Mouse (Mus musculus) right cerebral cortex, postnatal 10 days (tissue): ENCODE data around the gene Zfp277.

Source experiments
- DNase-seq, 2 experiments: peaks; one replicate each; pipeline ENCODE4 v3.0.0; 2021; ENCODE audit warnings: low spot score in 2 of 2

Zfp277 gene

DNA sequence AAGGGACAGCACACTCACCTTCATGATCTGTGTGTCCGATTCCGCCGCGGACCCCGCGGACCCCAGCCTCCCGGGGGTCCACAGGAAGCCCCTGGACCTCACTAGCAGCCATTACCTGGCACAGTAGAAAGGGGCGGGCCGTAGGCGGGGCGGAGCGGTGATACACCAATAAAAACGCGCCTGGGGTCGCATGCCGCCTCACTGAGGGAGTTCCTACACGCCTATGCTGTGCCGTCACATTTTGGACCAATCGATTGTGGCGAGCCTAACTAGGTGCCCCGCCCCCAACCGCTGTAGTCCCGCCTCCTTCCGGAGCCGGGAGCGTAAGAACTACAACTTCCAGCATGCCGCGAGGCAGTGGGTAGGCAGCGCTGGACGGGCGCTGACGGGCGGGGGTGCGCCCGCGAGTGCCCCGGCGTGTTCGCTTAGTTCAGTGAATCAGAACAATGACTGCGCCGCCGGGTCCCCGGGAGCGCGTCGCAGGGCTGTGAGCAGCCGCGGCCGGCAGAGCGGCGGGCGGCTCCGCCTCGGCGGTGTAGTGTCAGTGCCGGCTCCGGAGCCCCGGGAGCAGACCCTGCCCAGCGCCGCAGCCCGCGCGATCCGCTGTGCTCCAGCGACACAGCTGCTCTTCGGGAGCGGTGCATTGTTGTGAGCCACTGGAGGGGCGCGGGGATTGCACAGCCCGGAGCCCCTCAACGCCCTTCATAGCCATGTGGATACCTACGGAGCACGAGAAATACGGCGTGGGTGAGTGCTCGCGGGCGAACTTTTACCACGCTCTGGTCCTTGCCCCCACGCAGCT is at the start of gene Zfp277, which contains the start of gene Dock4:
TSS of gene Zfp277 (minus strand) at position 255 of the 802 bp plus-strand sequence.
TSS of gene Dock4 (plus strand) at position 305 of the 802 bp plus-strand sequence.
- peak; percentile 100 for DNase-seq

DNA sequence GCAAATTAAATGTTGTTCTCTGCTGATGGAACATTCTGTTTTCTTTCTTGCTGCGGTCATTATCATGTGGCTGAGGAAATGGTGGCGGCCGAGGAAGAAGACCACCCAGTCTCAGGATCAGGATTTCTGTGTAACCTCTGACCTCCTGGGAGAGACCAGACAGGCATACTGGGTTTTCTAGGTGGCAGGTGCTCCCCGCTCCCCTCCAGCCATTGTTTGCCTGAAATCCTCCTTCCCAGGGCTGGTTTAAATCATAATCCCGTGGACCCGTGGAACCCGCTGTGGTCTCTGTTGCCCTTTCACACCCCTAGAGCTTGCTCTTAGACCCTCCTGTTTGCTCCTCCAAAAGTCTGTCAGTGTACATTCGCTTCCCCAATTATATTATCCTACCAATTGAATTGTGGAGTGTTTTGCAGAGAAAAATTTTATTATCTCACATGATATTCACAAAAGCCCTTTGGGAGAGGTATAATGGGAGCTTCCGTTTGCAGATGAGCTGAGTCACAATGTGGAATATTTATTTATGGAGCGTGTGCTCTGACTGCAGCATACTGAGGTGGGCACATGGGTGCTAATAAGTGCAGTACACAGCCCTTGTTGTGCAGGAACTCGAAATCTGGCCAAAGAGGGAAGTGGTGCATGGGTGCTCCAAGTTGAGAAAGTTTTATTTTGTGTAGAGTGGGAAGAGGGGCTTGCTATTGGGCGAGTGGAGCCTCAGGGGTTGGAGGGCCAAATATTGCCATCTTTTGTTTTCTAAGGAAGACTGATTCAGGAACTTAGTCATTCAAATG is 40.5 kb upstream of the Zfp277 start:
- DNase-seq: no peak

DNA sequence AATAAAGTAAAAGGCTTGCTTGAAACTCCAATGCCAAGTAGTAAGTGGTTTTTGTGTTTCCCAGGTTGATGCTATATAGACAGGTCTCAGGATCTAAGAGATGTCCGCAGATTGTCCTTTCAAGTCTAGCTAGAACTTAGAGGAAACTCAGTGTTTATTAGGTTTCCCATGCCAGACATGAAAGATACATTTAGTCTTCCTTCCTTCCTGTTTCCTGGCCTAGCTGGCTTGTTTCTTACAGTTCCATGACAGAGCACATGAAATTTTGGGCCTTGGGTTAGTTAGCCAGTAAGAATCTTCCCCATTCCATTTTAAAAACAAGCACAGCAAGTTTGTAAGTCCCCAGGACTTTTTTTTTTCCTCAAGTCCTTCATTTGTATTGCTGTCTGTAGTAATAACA is 39.5 kb upstream of the Zfp277 start:
- no peak for DNase-seq

DNA sequence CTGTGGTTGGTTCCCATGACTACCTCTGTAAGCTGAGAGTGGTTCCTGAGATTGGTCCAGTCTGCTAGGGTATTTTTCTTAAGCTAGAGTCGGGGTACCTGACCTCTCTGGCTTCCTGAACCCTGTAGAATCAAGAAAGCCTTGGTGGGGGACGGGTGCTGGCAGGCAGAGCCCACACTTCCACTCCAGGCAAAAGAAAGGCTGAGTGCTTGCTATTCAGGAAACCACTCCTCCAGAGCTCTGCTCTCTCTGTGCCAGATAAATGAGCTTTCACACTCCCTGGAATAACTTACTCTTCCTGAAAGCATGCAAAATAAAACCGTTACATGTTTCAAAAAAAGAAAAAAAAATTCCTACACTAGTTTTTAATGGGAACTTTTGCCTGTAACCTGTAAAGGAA is 38.5 kb upstream of the Zfp277 start:
- DNase-seq: peak; percentile 51 to 59

DNA sequence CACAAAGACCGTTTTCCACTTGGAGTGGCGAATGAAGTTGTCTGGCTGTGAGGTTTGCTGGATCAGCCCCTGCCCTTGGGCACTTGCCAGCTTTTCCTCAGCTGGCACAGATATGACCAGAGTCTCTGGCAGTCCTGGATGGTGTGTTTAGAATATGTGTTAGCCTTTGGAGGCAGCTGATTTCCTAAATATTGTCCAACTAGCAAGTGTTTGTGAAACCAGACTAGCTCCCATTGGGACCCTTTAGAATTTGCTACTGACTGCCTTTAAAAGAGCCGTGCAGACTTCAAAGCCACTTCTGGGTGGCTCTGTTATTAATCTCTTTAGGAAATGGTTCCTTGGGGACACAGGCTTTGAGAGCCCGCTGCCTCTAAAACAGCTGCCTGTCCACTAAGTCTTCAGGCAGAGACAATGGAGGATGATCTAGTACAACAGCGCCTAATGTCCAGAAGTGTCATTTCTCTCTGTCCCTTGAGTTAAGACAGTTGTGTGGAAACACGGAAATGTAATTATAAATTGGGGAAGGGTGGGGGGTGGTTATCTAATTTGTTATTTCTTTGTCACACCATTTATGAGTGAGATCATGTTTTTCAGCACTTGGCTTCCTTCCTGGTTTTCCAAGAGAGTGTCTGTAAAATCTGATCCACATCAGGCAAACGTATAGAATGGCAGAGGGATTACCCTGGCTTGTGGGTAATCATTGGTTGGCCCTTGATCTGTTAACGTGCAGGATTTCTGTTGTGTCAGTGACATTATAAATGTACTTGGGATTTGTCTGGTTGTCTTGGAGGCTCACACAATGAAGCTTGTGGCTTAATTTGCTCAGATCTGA is 32.1 kb upstream of the Zfp277 start:
- peak in 1 of 2 experiments; percentile 64 for DNase-seq

DNA sequence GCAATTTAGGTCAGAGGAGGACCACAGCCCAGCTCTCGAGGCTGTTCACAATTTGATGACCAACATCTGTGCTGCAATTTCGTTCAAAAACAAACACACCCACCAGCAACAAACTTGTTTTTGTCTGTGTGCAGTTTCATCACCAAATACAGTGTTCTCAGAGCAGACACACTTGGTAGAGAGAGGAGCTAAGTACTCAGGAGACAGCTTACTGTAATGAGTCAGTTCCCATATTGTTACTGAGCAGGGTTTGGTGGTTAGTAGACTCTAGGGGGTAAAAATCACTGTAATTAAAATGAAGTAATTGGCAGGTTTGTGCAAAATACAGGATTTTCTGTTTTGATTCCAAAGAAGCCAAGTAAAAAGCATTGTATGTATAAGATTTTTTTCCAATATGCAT is 28.0 kb upstream of the Zfp277 start:
- no peak for DNase-seq

DNA sequence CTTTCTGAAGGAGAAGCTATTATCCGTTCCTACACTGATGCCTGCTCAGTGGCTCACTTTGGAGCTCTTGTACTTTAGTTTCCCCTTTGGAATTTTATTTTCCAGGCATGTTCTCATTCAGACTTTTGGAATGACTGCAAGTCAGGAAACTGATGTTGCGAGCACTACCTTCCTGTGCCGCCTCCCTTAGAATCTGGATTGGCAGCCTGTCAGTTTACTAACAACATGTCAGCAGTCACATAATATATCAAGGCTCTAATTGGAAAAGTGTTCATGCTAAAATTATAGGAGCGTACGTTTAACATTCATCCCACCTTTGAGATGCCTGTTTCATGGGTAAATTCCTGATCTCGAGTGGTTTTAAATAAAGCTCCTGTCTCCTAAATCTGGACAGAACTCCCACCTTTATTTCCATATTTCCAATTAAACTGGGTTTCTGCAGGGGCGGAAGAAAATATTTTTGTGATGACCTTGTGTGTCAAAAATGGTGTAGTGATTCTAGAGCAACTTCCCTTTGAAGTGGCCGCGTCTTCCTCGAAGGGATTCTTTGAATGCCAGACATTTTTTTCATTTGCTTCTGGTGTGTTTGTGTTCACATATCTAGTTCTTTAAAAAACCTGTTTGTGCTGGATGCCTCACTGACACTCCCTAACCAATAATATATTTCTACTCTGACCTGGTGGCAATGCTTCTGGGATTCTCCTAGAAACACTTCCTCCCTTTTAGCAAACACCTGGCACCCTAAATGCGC is 26.1 kb upstream of the Zfp277 start:
- DNase-seq: no peak

DNA sequence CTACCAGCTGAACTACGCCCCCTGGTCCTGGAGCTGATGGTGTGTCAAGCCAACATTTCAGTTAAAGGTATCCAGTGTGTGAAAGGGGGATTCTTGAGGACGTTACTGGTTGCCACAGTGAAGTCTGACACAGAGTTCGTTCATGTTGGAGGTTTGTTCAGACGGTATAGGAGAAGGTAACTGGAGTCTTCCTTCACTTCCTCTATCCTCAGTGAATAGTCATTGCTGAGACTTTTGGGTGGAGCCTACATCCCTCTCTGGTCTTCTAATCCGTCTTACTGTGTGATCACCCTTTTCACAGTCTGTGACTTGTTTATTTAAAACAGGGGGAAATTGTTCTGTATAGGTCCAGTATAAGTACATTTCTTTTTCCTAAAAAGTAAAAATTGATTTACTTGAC is 23.3 kb upstream of the Zfp277 start:
- no peak for DNase-seq

DNA sequence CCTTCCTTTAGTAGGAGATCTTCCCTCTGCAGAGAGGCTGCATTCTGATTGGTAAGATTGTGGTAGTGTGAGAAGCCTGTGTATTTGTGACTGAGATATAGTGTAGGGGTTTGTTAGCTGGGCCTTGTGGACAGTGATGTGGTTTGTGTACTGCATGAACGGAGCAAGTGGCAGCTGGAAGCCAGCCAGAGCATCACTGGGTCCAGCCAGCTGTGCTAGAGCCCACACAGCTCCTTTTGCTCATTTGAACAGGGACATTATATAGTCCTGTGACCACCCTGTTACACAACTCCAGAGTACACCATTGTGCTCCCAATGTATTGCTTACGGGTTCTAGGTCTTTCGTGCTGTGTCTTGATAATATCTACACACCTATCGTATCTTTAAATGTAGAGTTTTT is 22.5 kb upstream of the Zfp277 start:
- DNase-seq: peak; percentile 76 to 78

DNA sequence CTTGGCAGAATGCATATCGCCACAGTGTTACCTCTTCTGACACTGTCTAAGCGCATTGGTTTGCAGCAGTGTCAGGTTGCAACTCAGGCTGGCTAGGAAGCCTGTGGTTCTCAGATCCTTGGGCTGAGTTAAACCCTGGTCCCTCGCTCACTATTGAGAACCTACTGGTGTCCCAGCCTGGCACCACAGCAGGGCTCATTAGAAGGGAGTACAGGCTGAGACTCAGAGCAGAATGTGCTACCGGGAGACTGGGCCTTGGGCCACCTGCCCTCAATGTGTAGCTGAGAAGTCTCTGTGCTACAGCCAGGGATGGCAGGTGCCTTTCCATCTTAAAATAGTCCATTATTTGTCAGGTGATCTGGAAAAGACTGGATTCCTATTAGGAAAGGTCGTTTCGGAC is 18.6 kb upstream of the Zfp277 start:
- DNase-seq: peak; percentile 70 to 77

DNA sequence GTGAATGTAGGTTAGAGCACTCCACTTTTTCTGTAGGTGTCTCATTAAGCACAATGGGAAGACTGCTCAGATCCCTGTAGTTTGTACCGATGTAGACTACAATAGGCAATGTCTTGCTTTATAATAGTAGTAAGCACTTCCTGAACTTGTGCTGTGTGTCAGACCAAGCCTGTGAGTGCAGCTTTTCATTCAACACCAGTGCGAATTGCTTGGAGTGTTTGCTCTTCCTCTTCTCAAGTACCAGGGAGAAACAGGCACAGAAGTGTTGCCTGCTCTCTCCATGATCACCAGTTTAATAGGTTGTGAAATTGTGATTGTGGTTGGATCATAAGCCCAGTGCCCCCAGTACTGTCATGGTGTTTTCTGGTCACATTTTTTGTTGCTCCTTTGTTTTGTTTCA is 18.1 kb upstream of the Zfp277 start:
- no peak for DNase-seq

DNA sequence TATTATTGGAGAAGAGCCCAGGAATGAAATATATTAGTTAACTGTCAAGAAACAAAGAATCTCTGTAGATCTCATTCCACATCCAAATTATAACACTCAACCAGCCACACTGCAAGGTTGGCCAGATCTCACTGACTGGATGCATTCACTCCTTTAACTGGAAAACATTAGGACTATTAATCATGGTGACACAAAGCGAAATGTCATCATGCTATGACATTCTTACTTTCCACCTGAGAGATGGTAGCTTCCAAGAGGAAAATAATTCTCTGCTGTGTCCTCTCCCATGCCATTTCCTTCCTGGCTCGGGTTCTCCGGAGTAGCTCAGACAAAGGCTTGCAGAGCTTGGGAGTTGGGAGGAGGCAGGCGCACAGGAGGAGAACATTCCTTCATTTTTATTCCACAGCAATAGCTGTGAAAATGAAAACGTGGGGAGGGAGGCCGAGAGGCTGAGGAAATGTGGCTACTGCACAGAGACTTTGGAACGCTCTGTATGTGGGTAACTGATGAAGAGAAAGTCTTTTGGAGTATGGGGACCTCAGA is 17.1 kb upstream of the Zfp277 start:
- no peak for DNase-seq

DNA sequence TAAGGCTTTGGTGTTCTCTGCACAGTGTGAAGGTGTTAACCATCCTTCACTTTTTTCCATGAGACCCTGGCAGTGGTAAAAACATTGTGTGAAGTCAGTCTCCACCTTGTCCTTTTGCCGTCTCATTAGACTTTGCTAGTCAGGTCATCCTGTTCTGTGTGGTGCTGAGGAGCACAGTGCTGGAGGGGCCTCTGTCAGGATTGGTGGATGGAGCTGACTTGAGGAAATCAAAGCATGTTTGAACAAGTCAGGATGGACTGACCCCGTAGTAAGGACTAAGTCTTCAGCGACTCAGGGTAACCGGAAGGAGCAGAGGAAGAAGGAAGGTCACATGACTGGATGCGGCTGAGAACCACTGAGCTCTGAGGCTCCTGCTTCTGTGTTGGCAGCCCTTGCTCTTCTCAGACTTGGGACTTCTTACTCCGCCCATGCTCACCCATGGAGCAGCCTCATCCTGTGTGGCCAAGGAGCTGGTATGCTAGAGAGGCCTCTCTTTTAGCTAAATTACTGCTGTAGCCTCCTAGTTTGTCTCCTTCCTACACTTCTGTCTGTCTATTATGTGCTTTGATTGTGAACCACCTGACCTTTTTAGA is 14.1 kb upstream of the Zfp277 start:
- peak in 1 of 2 experiments; percentile 17 for DNase-seq

DNA sequence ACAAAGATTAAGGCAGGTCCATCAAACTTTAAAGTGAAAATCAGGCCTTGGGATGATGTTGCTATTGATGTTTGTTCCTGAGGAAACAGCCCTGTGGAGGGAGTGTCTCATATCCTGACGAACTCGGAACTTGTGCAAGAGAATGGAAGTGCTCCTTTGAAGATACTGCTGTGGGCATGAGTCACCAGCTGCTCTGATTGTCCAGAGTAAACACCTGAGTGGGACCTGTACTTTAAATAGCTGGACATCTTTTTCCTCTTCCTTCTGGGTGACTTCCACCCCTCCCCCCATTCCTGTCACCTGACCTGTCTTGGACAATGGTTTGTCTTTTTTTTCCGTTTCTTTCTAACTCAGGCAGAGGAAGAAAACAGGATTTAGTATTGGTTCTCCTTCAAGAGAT is 13.3 kb upstream of the Zfp277 start:
- DNase-seq: no peak

DNA sequence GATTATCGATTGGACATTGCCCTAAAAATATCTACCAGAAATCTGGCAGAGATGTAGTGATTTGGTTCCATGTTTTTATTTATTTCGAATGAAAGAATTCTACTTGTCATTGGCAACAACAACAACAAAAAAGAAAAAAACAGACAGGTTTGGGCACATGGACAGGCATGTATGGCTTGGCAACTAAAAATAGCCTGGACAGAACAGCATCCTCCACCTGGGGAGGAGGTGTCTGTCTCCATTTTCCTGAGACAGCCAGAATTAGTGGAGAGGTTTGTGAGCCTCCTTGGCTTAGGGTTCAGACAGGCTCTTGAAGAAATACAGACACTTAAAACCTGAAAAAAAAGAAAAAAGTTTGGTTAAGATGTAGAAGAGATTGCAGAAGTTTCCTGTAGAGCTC is 10.8 kb upstream of the Zfp277 start:
- no peak for DNase-seq

DNA sequence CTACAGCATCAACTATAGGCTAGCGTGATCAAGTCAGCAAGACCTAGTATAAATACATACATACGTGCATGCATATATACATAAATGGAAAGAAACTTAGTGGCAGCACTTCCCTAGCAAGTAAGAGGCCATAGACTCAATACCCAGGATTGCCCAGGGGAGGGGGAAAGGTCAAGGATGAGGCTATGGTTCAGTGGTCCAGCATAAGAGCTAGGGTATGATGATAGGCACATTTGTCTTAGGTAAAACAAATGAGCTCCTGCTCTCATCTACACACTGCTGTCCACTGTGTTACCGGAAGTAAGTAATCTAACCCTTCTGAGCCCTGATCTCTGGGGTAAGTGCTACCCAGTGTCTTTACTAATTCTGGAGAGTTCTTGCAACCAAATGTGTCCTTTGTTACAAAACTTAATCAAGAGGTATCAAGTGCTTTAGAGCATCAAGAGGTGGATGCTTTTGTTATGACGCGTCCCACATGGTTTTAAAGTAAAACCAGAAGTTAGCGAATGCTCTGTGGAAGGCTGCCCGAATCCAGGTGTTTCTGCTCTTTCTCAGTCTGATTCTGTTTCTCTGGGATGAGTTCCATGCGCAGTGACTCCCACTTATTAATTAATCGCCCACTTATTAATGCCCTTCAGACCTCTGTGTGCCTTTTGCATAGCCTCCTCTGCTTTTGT is 3.6 kb upstream of the Zfp277 start:
- DNase-seq: no peak

DNA sequence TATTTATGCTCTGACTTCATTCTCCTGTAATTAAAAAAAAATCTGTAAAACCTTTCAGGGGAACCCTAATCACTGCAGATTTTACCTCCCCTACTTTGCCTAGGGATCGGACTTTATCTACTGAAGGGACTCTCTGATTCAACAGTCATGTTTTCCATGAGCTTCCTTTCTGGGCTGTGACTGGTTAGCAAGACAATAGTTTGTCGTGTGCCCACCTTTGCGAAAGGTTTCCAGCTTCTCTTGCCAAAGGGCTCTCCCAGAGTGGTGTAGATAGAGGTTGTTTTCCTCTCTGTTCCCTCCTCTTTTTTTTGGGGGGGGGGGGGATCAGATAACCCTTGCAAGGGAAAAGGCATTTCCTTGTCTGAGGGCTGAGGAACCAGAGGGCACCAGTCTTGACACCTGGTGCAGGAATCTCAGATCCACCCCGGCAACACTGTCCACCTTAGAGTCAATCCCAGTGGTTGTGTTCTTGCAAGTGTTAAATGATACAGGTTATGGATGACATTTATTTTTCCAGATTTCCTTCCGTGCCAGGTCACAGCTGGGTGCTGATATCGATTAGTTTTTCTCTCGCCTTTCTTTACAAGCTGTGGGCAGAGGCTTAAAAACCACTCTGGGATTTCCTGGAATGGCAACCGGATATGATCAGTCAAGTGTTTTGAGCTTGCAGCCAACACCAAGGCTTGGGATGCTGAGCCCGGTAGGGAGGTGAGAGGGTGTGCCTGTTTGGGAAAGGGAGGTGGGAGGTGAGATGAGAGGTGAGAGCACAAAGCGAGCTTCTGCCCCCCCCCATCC is 2.1 kb upstream of the Zfp277 start:
- no peak for DNase-seq

DNA sequence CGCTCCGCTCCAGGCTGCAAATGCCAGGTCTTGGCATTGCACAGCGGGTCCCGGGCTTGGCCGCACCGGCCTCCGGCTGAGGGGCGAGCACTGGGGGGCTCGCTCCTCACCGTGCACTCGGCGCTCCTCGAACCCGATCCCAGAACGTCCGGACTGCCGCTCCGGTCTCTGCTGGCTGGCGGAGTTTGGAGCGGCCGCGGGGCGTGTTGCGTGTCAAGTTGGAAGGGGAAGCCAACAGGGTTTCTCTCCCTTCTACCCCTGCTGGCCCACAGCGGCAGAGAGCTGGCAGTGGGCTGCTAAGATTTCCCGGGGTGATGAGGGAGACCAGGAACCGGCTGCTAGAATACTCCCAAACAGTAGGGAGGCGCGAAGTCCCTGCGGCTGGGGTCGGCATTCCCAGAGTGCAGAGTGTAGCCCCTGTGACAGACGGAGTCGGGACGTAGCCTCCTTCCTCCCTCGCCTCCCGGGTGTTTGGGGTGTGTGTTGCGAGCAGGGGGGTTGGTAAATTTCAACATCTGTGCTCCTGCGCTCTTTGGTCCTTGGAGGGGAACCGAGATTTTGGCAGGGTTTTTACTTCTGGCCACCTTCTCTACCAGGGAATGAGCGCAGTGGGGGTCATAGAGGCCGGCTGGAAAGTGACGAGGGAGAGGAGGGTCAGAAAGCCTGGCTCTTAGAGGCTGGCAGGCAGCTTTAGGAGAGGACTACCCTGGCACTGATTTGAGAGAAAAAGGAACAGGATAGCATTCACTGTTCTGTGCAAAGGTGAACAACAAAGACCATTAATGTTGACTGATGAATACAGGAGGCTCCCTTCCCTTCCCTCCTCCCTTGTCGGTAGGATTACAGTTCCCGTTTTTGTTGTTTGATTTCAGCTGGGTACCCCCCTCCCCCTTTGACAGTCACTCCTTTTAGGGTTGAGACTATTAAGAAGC is 1.0 kb upstream of the Zfp277 start:
- DNase-seq: peak; percentile 60 to 70
